Mouse (Mus musculus): Measurements from ENCODE around the gene Rufy4. TPM values are rescaled to one million over a fixed set of nuclear protein-coding genes. Genes with fewer than 3 reads are reported as not detected.
A peak's percentile ranks its signal among the peaks of the same experiment; 100 is the strongest.
"Not testable (repeated sequence)": the region's sequence is repeated elsewhere in the genome, so short reads cannot be mapped to it uniquely, and the experiment has no call there.

Gene Rufy4
- total RNA-seq, 2 experiments from 2014 or later: 0.70 TPM; not detected in 1

- peak; percentile 89 for ATAC-seq (replicated peaks; ENCODE audit: low FRiP score, low TSS enrichment, poor library complexity, severe bottlenecking)
Observed at GRCm38 (mm10) chr1:74135326-74135950, 10.1 kb downstream of the Rufy4 start.

- ATAC-seq (replicated peaks; ENCODE audit: low FRiP score, low TSS enrichment, poor library complexity, severe bottlenecking): no peak
Observed at GRCm38 (mm10) chr1:74139415-74139814, 14.1 kb downstream of the Rufy4 start.

GRCm38 (mm10) chr1:74141781-74142180 lies 16.4 kb downstream of the Rufy4 start:
- no peak for ATAC-seq (replicated peaks; ENCODE audit: low FRiP score, low TSS enrichment, poor library complexity, severe bottlenecking)

- no peak for ATAC-seq (replicated peaks; ENCODE audit: low FRiP score, low TSS enrichment, poor library complexity, severe bottlenecking)
Observed at GRCm38 (mm10) chr1:74149106-74149885, 24.0 kb downstream of the Rufy4 start.

- no peak for ATAC-seq (replicated peaks; ENCODE audit: low FRiP score, low TSS enrichment, poor library complexity, severe bottlenecking)
Observed at GRCm38 (mm10) chr1:74150101-74150500, 24.8 kb downstream of the Rufy4 start.

- ATAC-seq (replicated peaks; ENCODE audit: low FRiP score, low TSS enrichment, poor library complexity, severe bottlenecking): no peak
Observed at GRCm38 (mm10) chr1:74151091-74151490, 25.8 kb downstream of the Rufy4 start.

- ATAC-seq (replicated peaks; ENCODE audit: low FRiP score, low TSS enrichment, poor library complexity, severe bottlenecking): no peak
Observed at GRCm38 (mm10) chr1:74153461-74154184, 28.3 kb downstream of the Rufy4 start, which contains the start of gene Cxcr2. Gene Cxcr2, plus strand, starts transcription at chr1:74153989.

- peak; percentile 23; the same call in 1 of the 2 replicates for ATAC-seq (replicated peaks; ENCODE audit: low FRiP score, low TSS enrichment, poor library complexity, severe bottlenecking)
Observed at GRCm38 (mm10) chr1:74155435-74156012, 30.2 kb downstream of the Rufy4 start.

GRCm38 (mm10) chr1:74156381-74156910 lies 31.1 kb downstream of the Rufy4 start:
- ATAC-seq (replicated peaks; ENCODE audit: low FRiP score, low TSS enrichment, poor library complexity, severe bottlenecking): peak; percentile 61

- ATAC-seq (replicated peaks; ENCODE audit: low FRiP score, low TSS enrichment, poor library complexity, severe bottlenecking): not testable (repeated sequence)
Observed at GRCm38 (mm10) chr1:74159613-74160012, 34.3 kb downstream of the Rufy4 start.

GRCm38 (mm10) chr1:74160036-74160435 lies 34.7 kb downstream of the Rufy4 start:
- no peak for ATAC-seq (replicated peaks; ENCODE audit: low FRiP score, low TSS enrichment, poor library complexity, severe bottlenecking)

GRCm38 (mm10) chr1:74167136-74167535 lies 41.8 kb downstream of the Rufy4 start:
- no peak for ATAC-seq (replicated peaks; ENCODE audit: low FRiP score, low TSS enrichment, poor library complexity, severe bottlenecking)

GRCm38 (mm10) chr1:74169721-74170120 lies 44.4 kb downstream of the Rufy4 start:
- ATAC-seq (replicated peaks; ENCODE audit: low FRiP score, low TSS enrichment, poor library complexity, severe bottlenecking): no peak

GRCm38 (mm10) chr1:74172722-74173121 lies 47.4 kb downstream of the Rufy4 start:
- peak; percentile 67 for ATAC-seq (replicated peaks; ENCODE audit: low FRiP score, low TSS enrichment, poor library complexity, severe bottlenecking)

- no peak for ATAC-seq (replicated peaks; ENCODE audit: low FRiP score, low TSS enrichment, poor library complexity, severe bottlenecking)
Observed at GRCm38 (mm10) chr1:74175731-74176130, 50.4 kb downstream of the Rufy4 start.

GRCm38 (mm10) chr1:74178618-74179017 lies 53.3 kb downstream of the Rufy4 start:
- ATAC-seq (replicated peaks; ENCODE audit: low FRiP score, low TSS enrichment, poor library complexity, severe bottlenecking): no peak

GRCm38 (mm10) chr1:74179624-74180408 lies 54.5 kb downstream of the Rufy4 start:
- ATAC-seq (replicated peaks; ENCODE audit: low FRiP score, low TSS enrichment, poor library complexity, severe bottlenecking): no peak

GRCm38 (mm10) chr1:74181462-74181861 lies 56.1 kb downstream of the Rufy4 start:
- ATAC-seq (replicated peaks; ENCODE audit: low FRiP score, low TSS enrichment, poor library complexity, severe bottlenecking): no peak

GRCm38 (mm10) chr1:74183006-74183405 lies 57.7 kb downstream of the Rufy4 start:
- no peak for ATAC-seq (replicated peaks; ENCODE audit: low FRiP score, low TSS enrichment, poor library complexity, severe bottlenecking)

Data from megakaryocyte-erythroid progenitor cell, adult 5-6 weeks (primary cell).